Mouse (Mus musculus) thymus, adult 2 months (tissue): Measurements from ENCODE around the gene Emilin2.

ENCODE experiments used
- CTCF ChIP-seq: fragments of 200-500 bp; IDR thresholded peaks from 2 replicates; pipeline ENCODE4 v1.5.1; 2012; ENCODE audit warnings: mild to moderate bottlenecking, control low read depth, low read length, moderate library complexity, borderline replicate concordance; ENCODE audit not compliant: control insufficient read depth, poor library complexity, insufficient read depth; ENCODE audit errors: extremely low read depth
- POLR2A ChIP-seq: fragments of 200-500 bp; IDR thresholded peaks from 2 replicates; pipeline ENCODE4 v1.6.1; 2012; ENCODE audit warnings: mild to moderate bottlenecking, low read length, control low read depth, moderate library complexity; ENCODE audit not compliant: control insufficient read depth, poor library complexity, insufficient read depth; ENCODE audit errors: extremely low read depth

DNA sequence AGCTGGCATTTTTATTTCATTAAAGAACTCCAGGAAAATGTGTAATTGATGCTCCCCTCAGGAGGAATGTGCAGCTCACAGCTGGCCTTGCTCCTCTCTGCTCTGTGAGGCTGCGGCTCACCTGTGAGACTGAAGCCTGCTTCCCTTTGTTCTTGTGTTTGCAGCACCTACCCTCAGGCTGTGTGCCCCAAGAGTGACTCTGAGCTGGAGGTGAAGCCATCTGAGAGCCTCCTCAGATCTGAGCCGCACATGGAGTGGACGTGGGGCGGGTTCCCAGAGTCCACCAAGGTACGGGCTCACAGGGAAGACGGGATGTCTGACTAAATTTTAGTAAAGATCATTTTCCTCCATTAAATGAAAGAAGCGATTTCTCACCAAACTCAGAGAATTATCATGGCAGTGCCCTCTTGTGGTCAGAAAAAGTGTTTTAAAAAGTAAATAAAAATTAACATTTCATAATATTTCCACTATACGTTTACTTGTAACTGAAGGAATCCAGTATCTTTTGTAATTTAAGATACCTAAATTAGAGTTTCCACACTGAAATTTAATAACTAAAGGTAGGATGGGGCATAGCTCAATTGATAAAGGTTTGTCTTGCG, 81.6 kb downstream of the Emilin2 start:
- TF ChIP-seq POLR2A (no peak), CTCF (0 out of 2 replicates have a peak, but pooled peaks have one; percentile 18)
